Comparison of ENCODE assay signal across 8 mouse cellular contexts in the genomic region with DNA sequence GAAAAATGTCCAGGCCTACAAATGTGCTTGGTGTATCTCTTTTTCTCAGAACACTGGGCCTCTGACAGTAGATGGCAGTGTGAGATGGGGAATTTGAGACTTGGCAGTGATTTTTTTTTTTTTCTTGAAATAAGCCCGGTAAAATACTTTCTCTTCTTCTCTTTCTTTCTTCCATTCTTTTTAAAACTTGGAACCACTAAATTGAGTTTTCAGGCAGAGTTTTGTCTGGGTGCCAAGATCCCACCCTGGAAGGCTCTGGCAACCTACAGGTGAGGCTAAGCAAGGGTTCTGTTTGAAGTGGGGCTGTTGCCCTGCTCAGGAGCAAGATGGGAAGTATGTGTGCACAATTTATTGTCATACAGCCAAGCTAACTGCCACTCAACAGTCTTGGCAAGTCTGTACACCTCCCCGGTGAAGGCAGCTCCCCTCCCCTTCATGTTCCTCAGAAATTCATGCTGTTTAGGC.
A peak's percentile ranks its signal among the peaks of the same experiment; 100 is the strongest.
DNase-seq lines count a peak whose midpoint lies in the region; ATAC-seq and TF ChIP-seq lines count a peak whose summit lies in the region.

No protein-coding gene starts in this region.

- WGBS in hindbrain, embryonic 15.5 days: 26% methylated on average over 2 of the region's 2 CpGs
- 44% methylated on average over 2 of the region's 2 CpGs for WGBS in hindbrain, embryonic 12.5 days

- TF ChIP-seq RAD21 in CH12.LX (IDR thresholded peaks at IDR 0.05; ENCODE audit: low read depth, low read length): peak; percentile 67

- in situ Hi-C loops in CH12.LX (cut with MboI; ENCODE audit: low pct_ligation_motif_present, low pct_unique_long_range_greater_than_20kb, low sequenced_read_pairs): no loop called here

- no peak overlapping the region for H3K9ac ChIP-seq in hindbrain, embryonic 15.5 days
- H3K9ac ChIP-seq in hindbrain, embryonic 12.5 days: no peak overlapping the region
- H3K9ac ChIP-seq in CH12.LX (ENCODE audit: insufficient read depth, low read depth): no peak overlapping the region

- H3K4me3 ChIP-seq in hindbrain, embryonic 15.5 days: no peak overlapping the region
- no peak overlapping the region for H3K4me3 ChIP-seq in hindbrain, embryonic 12.5 days
- H3K4me3 ChIP-seq in CH12.LX (replicated peaks in 1 of 3; ENCODE audit: low read depth in 2 of 3, low read length in 2 of 3, poor library complexity in 1 of 3): no peak overlapping the region

- no peak overlapping the region for H3K27ac ChIP-seq in hindbrain, embryonic 15.5 days (replicated peaks)
- no peak overlapping the region for H3K27ac ChIP-seq in hindbrain, embryonic 12.5 days
- H3K27ac ChIP-seq in CH12.LX (ENCODE audit: insufficient read depth, low read depth): no peak overlapping the region

- peak; percentile 56; the same call in 1 of the 2 replicates for ATAC-seq in hindbrain, embryonic 15.5 days (ENCODE audit: low FRiP score, low read depth)
- ATAC-seq in hindbrain, embryonic 12.5 days (ENCODE audit: low FRiP score): no peak
- no peak for ATAC-seq in erythroblast, adult 5-6 weeks (replicated peaks; ENCODE audit: low FRiP score, poor library complexity, severe bottlenecking)

- 0 out of 2 replicates have a peak overlapping the region, but pooled peaks have one; percentile 2 for H3K4me2 ChIP-seq in hindbrain, embryonic 15.5 days
- no peak overlapping the region for H3K4me2 ChIP-seq in hindbrain, embryonic 12.5 days (replicated peaks)
- 0 out of 2 replicates have a peak overlapping the region, but pooled peaks have one; percentile 5 for H3K4me2 ChIP-seq in CH12.LX (ENCODE audit: insufficient read depth, low read depth, poor library complexity, severe bottlenecking)

- H3K79me2 ChIP-seq in CH12.LX (replicated peaks; ENCODE audit: control insufficient read depth, extremely low read depth, insufficient read depth, poor library complexity, severe bottlenecking): no peaks in the 10 kb centered on the region

- TF ChIP-seq EP300 in CH12.LX (IDR thresholded peaks at IDR 0.05; ENCODE audit: low read length): no peak

- peak in 1 of 2 experiments; percentile 64; a peak in 2 of 4 replicates for TF ChIP-seq CTCF in CH12.LX (conservative IDR thresholded peaks at IDR 0.05 in 1 of 2, IDR thresholded peaks at IDR 0.05 in 1 of 2; ENCODE audit: low read depth in 2 of 2, low read length in 2 of 2)

- H3K9me3 ChIP-seq in hindbrain, embryonic 15.5 days: no peaks in the 10 kb centered on the region
- no peaks in the 10 kb centered on the region for H3K9me3 ChIP-seq in hindbrain, embryonic 12.5 days (replicated peaks)
- no peaks in the 10 kb centered on the region for H3K9me3 ChIP-seq in CH12.LX (replicated peaks; ENCODE audit: low read length)

- no peak for TF ChIP-seq POLR2A in CH12.LX (IDR thresholded peaks at IDR 0.05; ENCODE audit: low read depth, low read length)

- H3K36me3 ChIP-seq in hindbrain, embryonic 15.5 days: no peaks in the 10 kb centered on the region
- no peaks in the 10 kb centered on the region for H3K36me3 ChIP-seq in hindbrain, embryonic 12.5 days
- no peaks in the 10 kb centered on the region for H3K36me3 ChIP-seq in CH12.LX (replicated peaks in 1 of 2; ENCODE audit: control insufficient read depth in 1 of 2, insufficient read depth in 1 of 2, low read length in 1 of 2)

- dilution Hi-C loops in CH12.LX (cut with MboI; ENCODE audit: extremely low pct_ligation_motif_present, extremely low pct_unique_long_range_greater_than_20kb, low sequenced_read_pairs): no loop called here

- 0 out of 2 replicates have a peak, but pooled peaks cover 4% of the 10 kb centered on the region for H3K4me1 ChIP-seq in hindbrain, embryonic 15.5 days (replicated peaks)
- H3K4me1 ChIP-seq in hindbrain, embryonic 12.5 days: no peaks in the 10 kb centered on the region
- peaks cover 0 to 16% of the 10 kb centered on the region in 2 experiments; a peak in 2 of 4 replicates for H3K4me1 ChIP-seq in CH12.LX (ENCODE audit: control insufficient read depth in 1 of 2, insufficient read depth in 2 of 2)

- peak; percentile 14 for DNase-seq in CH12.LX (ENCODE audit: extremely low read depth)
- peak; percentile 34 for DNase-seq in cerebellum, adult 9-10 months
- peak; percentile 6 for DNase-seq in heart, postnatal 4 days
- peak; percentile 17 for DNase-seq in right cerebral cortex, postnatal 14 days
- no peak for DNase-seq in urinary bladder, adult 18-20 months (ENCODE audit: low spot score in 2 of 2)

- H3K27me3 ChIP-seq in hindbrain, embryonic 15.5 days: no peaks in the 10 kb centered on the region
- H3K27me3 ChIP-seq in hindbrain, embryonic 12.5 days: no peaks in the 10 kb centered on the region
- no peaks in the 10 kb centered on the region for H3K27me3 ChIP-seq in CH12.LX (replicated peaks)

TF ChIP-seq in CH12.LX, 34 proteins besides CTCF, POLR2A, EP300 and RAD21:
- TF ChIP-seq ZNF384 (IDR thresholded peaks at IDR 0.05; ENCODE audit: low read depth, low read length): peak; percentile 97
- no peak for TF ChIP-seq MAX (IDR thresholded peaks at IDR 0.05; ENCODE audit: low read length)
- TF ChIP-seq SMC3 (IDR thresholded peaks at IDR 0.05; ENCODE audit: low read depth, low read length): peak; percentile 32

Comparison
In these comparisons a context has a peak if more than half of its experiments do, and no peak if none do; other contexts are left out.
1. DNase-seq: peak in CH12.LX (single experiment), cerebellum, adult 9-10 months (single experiment), heart, postnatal 4 days (single experiment) and right cerebral cortex, postnatal 14 days (single experiment); none in urinary bladder, adult 18-20 months (0 of 2).